Mouse (Mus musculus): ENCODE measurements around the gene Chst3. TPM values are rescaled to one million over a fixed set of nuclear protein-coding genes. Genes with fewer than 3 reads are reported as not detected.
"Not testable (repeated sequence)": the region's sequence is repeated elsewhere in the genome, so short reads cannot be mapped to it uniquely, and the experiment has no call there.

Gene Chst3
- polyA plus RNA-seq, 1 experiment from 2014 or later = 2.1 TPM

DNA sequence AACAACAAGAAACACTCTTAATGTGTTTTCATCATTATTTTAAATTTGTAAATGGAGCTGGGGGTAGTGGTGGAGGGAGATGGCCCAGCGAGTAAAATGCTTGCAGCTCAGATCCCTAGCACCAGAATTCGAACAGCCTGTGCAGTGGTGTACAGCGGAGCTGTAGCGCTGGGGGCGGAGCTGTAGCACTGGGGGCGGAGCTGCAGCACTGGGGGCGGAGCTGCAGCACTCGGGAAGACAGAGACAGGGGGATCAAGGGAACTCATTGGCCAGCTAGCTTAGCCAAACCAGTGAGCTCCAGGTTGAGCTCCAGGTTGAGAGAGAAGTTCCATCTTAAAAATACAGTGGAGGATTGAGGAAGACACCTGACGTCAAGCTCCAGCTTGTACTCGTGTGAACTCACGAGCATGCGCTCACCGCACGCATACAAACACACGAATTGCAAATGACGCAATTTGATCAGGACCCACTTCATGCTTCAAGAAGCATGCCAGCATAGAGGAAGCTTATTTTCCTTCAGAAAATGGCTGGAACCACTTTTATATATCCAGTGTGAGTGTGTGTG, 38.3 kb upstream of the Chst3 start:
- no peak overlapping the region for H3K27ac ChIP-seq (ENCODE audit: low read length)
- no peak overlapping the region for H3K4me2 ChIP-seq (ENCODE audit: low read depth, low read length)
- 62% methylated on average over 16 of the region's 16 CpGs for WGBS
- H3K27me3 ChIP-seq (ENCODE audit: control insufficient read depth, insufficient read depth, low read length) = no peaks in the 10 kb centered on the region
- H3K4me1 ChIP-seq (ENCODE audit: control insufficient read depth, insufficient read depth, low read length) = peaks cover 10% of the 10 kb centered on the region
- no peak overlapping the region for H3K4me3 ChIP-seq (replicated peaks; ENCODE audit: low read length)
- no peak overlapping the region for H3K9ac ChIP-seq (ENCODE audit: low read length)
- H3K36me3 ChIP-seq (ENCODE audit: control insufficient read depth, insufficient read depth, low read length) = no peaks in the 10 kb centered on the region
- ATAC-seq (ENCODE audit: insufficient read depth, low FRiP score) = no peak
- no peaks in the 10 kb centered on the region for H3K9me3 ChIP-seq (replicated peaks; ENCODE audit: control insufficient read depth, low read length)

DNA sequence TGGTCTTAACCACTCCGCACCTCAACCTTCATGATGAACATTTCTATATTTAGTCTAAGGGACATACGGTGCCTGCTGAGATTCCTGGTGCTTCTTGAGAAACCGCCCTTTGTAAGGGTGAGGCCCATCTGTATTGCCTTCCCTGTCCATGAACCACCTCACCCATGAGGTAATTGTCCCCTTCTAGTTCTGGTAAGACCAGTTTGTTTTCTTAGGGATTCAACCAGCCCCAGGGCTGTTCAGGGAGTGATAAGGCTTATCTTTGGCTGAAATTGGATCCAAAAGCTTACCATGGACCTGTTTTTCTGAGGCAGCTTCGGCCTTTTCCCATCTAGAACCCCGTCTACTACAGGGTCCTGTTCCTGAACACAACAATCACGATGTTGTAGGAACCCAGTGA, 37.0 kb upstream of the Chst3 start:
- Histone ChIP-seq H3K4me1 (ENCODE audit: control insufficient read depth, insufficient read depth, low read length) (0 out of 2 replicates have a peak, but pooled peaks cover 7% of the 10 kb centered on the region), H3K27ac (ENCODE audit: low read length) (0 out of 2 replicates have a peak overlapping the region, but pooled peaks have one; percentile 22), H3K9ac (ENCODE audit: low read length) (no peak overlapping the region), H3K36me3 (ENCODE audit: control insufficient read depth, insufficient read depth, low read length) (no peaks in the 10 kb centered on the region), H3K27me3 (ENCODE audit: control insufficient read depth, insufficient read depth, low read length) (no peaks in the 10 kb centered on the region), H3K4me3 (replicated peaks; ENCODE audit: low read length) (no peak overlapping the region), H3K4me2 (ENCODE audit: low read depth, low read length) (no peak overlapping the region), H3K9me3 (replicated peaks; ENCODE audit: control insufficient read depth, low read length) (no peaks in the 10 kb centered on the region)
- 0 out of 2 replicates have a peak, but pooled peaks have one; percentile 17 for ATAC-seq (ENCODE audit: insufficient read depth, low FRiP score)
- 61% methylated on average over 6 of the region's 6 CpGs for WGBS

DNA sequence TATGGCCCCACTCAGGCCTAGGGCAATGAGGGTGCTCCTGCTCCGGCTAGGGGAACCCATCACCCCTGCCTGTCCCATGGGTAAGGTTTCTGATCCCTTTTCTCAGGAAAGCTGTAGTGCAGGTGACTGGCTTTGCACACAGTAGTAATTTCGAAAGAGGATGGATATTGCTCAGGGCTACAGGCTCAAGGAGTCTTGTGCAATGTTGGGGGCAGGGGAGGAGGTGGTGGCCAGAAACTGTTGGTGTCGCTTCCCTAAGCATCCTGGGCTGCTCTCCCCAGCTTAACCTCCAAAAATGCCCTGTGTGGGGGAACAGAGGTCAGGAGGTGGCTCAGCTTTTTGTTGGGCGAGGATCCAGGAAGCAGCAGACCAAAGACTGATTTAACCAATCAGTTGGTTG, 33.5 kb upstream of the Chst3 start:
- no peak for ATAC-seq (ENCODE audit: insufficient read depth, low FRiP score)
- no peak overlapping the region for H3K27ac ChIP-seq (ENCODE audit: low read length)

DNA sequence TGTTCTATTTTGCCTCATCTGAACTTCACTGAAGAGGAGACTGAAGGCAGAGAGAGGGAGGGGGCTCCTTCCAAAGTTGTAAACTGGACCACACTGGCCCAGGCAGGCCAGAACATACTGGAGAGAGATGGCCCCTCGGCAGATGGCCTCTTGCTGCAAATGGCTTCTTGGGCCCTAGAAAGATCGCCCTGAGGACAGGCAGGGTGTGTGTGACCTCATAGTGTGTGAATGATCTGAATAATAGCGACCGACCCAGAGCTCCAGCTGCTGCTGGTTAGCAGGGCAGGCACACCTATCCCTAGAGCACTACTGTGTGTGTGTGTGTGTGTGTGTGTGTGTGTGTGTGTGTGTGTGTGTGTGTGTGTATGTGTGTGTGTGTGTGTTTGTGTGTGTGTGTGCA, 33.1 kb upstream of the Chst3 start:
- Histone ChIP-seq H3K4me3 (replicated peaks; ENCODE audit: low read length) (no peak overlapping the region), H3K9ac (ENCODE audit: low read length) (no peak overlapping the region), H3K4me1 (ENCODE audit: control insufficient read depth, insufficient read depth, low read length) (0 out of 2 replicates have a peak, but pooled peaks cover 7% of the 10 kb centered on the region), H3K36me3 (ENCODE audit: control insufficient read depth, insufficient read depth, low read length) (no peaks in the 10 kb centered on the region), H3K4me2 (ENCODE audit: low read depth, low read length) (no peak overlapping the region), H3K27me3 (ENCODE audit: control insufficient read depth, insufficient read depth, low read length) (no peaks in the 10 kb centered on the region), H3K27ac (ENCODE audit: low read length) (no peak overlapping the region), H3K9me3 (replicated peaks; ENCODE audit: control insufficient read depth, low read length) (no peaks in the 10 kb centered on the region)
- 74% methylated on average over 4 of the region's 4 CpGs for WGBS
- no peak for ATAC-seq (ENCODE audit: insufficient read depth, low FRiP score)

More for the DNA sequence above, 33.5 kb upstream of the Chst3 start:
- 0 out of 2 replicates have a peak, but pooled peaks cover 7% of the 10 kb centered on the region for H3K4me1 ChIP-seq (ENCODE audit: control insufficient read depth, insufficient read depth, low read length)
- H3K4me3 ChIP-seq (replicated peaks; ENCODE audit: low read length) = no peak overlapping the region
- no peak overlapping the region for H3K9ac ChIP-seq (ENCODE audit: low read length)
- H3K36me3 ChIP-seq (ENCODE audit: control insufficient read depth, insufficient read depth, low read length) = no peaks in the 10 kb centered on the region
- no peak overlapping the region for H3K4me2 ChIP-seq (ENCODE audit: low read depth, low read length)
- no peaks in the 10 kb centered on the region for H3K9me3 ChIP-seq (replicated peaks; ENCODE audit: control insufficient read depth, low read length)
- no peaks in the 10 kb centered on the region for H3K27me3 ChIP-seq (ENCODE audit: control insufficient read depth, insufficient read depth, low read length)
- 74% methylated on average over 4 of the region's 4 CpGs for WGBS

DNA sequence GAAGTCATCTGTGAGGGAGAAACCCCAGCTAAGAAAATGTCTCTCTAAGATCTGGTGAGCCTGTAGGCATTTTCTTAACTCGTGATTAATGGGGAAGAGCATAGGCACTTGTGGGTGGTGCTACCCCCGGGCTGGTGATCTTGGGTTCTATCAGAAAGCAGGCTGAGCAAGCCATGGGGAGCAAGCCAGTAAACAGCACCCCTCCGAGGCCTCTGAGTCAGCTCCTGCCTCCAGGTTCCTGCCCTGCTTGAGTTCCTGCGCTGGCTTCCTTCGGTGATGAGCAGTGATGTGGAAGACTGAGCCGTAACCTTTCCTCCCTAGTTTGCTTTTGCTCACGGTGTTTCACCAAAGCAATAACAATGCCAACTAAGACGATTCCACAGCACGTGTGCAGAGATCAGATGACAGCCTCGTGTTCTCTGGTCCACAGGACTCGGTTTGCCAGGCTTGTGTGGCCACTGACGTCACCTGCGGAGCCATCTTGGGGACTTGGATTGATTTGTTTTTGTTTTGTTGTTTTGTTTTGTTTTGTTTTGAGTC, 31.4 kb upstream of the Chst3 start:
- no peak overlapping the region for H3K27ac ChIP-seq (ENCODE audit: low read length)
- WGBS = 87% methylated on average over 13 of the region's 13 CpGs
- no peak for ATAC-seq (ENCODE audit: insufficient read depth, low FRiP score)
- H3K9me3 ChIP-seq (replicated peaks; ENCODE audit: control insufficient read depth, low read length) = no peaks in the 10 kb centered on the region
- no peaks in the 10 kb centered on the region for H3K36me3 ChIP-seq (ENCODE audit: control insufficient read depth, insufficient read depth, low read length)
- no peak overlapping the region for H3K9ac ChIP-seq (ENCODE audit: low read length)
- H3K27me3 ChIP-seq (ENCODE audit: control insufficient read depth, insufficient read depth, low read length) = no peaks in the 10 kb centered on the region
- no peak overlapping the region for H3K4me3 ChIP-seq (replicated peaks; ENCODE audit: low read length)
- no peak overlapping the region for H3K4me2 ChIP-seq (ENCODE audit: low read depth, low read length)
- 0 out of 2 replicates have a peak, but pooled peaks cover 7% of the 10 kb centered on the region for H3K4me1 ChIP-seq (ENCODE audit: control insufficient read depth, insufficient read depth, low read length)

DNA sequence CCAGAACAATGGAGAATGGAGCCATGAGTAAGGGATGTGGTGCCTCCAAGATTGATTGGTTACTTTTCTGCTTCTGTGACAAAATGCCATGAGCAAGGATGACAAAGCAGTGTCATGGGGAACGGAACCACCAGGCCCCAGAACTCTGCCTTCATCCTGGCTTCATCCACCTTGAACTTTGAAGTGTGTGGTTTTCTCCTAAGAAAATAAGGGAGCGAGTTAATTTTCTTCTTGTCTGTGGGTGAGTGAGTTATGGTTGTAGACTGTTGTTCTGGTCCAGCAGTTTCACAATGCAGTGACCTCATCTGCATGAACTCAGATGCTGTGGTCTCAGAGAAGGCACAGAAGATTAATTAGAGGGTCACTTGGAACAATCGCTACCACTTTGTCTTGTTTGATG, 29.3 kb upstream of the Chst3 start:
- WGBS = 62% methylated on average over 3 of the region's 3 CpGs
- H3K27ac ChIP-seq (ENCODE audit: low read length); H3K4me2 ChIP-seq (ENCODE audit: low read depth, low read length); ATAC-seq (ENCODE audit: insufficient read depth, low FRiP score); H3K4me3 ChIP-seq (replicated peaks; ENCODE audit: low read length); H3K27me3 ChIP-seq (ENCODE audit: control insufficient read depth, insufficient read depth, low read length); H3K9ac ChIP-seq (ENCODE audit: low read length); H3K36me3 ChIP-seq (ENCODE audit: control insufficient read depth, insufficient read depth, low read length); H3K9me3 ChIP-seq (replicated peaks; ENCODE audit: control insufficient read depth, low read length); H3K4me1 ChIP-seq (ENCODE audit: control insufficient read depth, insufficient read depth, low read length): not testable (repeated sequence)

DNA sequence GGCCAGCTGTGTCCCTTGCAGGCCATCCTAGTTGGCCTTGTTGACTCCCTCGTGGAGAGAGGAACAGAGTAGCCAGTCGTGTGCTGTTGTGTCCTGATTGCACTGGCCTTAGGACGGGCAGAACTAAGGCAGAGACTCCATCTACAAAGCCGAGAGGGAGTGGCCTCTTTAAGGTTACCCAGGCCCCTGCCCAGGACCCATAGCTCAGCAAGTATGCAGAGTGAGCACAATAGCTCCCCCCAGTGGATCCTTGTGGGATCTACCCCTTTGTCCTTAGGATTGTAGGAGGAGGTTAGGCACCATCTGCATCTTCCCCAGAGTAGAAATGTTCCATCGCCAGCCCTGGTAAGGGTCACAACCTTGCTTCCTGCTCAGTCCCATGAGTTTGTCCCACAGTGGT, 27.5 kb upstream of the Chst3 start:
- no peaks in the 10 kb centered on the region for H3K27me3 ChIP-seq (ENCODE audit: control insufficient read depth, insufficient read depth, low read length)
- no peak overlapping the region for H3K27ac ChIP-seq (ENCODE audit: low read length)
- no peak overlapping the region for H3K9ac ChIP-seq (ENCODE audit: low read length)
- no peak overlapping the region for H3K4me2 ChIP-seq (ENCODE audit: low read depth, low read length)
- H3K4me3 ChIP-seq (replicated peaks; ENCODE audit: low read length) = no peak overlapping the region
- H3K4me1 ChIP-seq (ENCODE audit: control insufficient read depth, insufficient read depth, low read length) = no peaks in the 10 kb centered on the region
- H3K9me3 ChIP-seq (replicated peaks; ENCODE audit: control insufficient read depth, low read length) = peaks cover 8% of the 10 kb centered on the region; the same call in 1 of the 2 replicates
- H3K36me3 ChIP-seq (ENCODE audit: control insufficient read depth, insufficient read depth, low read length) = no peaks in the 10 kb centered on the region
- 46% methylated on average over 5 of the region's 5 CpGs for WGBS
- ATAC-seq (ENCODE audit: insufficient read depth, low FRiP score) = 0 out of 2 replicates have a peak, but pooled peaks have one; percentile 12

DNA sequence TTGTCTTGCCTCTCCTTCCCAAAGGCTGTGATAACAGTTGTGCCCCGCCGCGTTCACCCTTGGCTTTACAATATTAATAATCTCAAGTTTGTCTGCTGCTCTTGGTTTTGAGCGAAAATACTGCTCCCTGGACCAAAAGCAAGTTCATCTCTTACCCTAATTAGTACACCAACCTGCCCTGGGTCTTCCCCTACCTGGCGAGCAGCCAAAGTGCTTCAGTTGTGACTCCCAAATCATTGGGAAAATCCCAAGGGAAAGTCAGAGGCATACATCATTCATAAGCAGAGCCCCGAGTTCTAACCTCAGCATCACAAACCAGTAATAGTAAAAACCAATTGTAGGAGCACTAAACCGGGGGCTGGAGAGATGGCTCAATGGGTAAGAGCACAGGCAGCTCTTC, 26.6 kb upstream of the Chst3 start:
- H3K27ac ChIP-seq (ENCODE audit: low read length) = no peak overlapping the region
- no peak for ATAC-seq (ENCODE audit: insufficient read depth, low FRiP score)
- H3K4me2 ChIP-seq (ENCODE audit: low read depth, low read length) = no peak overlapping the region
- no peaks in the 10 kb centered on the region for H3K27me3 ChIP-seq (ENCODE audit: control insufficient read depth, insufficient read depth, low read length)
- WGBS = 79% methylated on average over 7 of the region's 7 CpGs
- H3K9ac ChIP-seq (ENCODE audit: low read length) = no peak overlapping the region
- no peaks in the 10 kb centered on the region for H3K4me1 ChIP-seq (ENCODE audit: control insufficient read depth, insufficient read depth, low read length)
- no peak overlapping the region for H3K4me3 ChIP-seq (replicated peaks; ENCODE audit: low read length)
- peaks cover 8% of the 10 kb centered on the region; the same call in 1 of the 2 replicates for H3K9me3 ChIP-seq (replicated peaks; ENCODE audit: control insufficient read depth, low read length)
- H3K36me3 ChIP-seq (ENCODE audit: control insufficient read depth, insufficient read depth, low read length) = no peaks in the 10 kb centered on the region

DNA sequence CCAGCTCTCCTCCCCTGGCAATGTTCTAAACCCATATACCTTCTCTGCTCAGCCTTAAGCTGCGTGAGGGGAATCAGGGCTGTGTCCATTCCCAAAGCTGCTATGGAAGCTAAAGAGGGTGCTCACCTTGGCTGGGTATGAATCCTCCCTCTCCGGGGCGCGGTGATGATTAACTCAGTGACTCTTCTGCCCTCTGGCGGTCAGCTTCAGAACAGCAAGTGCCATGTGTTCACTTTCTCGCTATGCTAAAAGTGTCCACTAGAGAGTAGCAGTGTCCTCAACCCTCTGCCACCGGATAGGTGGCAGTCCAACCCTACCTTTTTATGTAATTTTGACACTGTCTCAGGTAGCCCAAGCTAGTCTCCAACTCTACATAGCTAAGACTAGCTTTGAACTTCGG, 26.0 kb upstream of the Chst3 start:
- ATAC-seq (ENCODE audit: insufficient read depth, low FRiP score) = peak; percentile 75; the same call in 1 of the 2 replicates
- Histone ChIP-seq H3K9ac (ENCODE audit: low read length) (peak overlapping the region; percentile 43; the same call in 1 of the 2 replicates), H3K27ac (ENCODE audit: low read length) (no peak overlapping the region), H3K4me1 (ENCODE audit: control insufficient read depth, insufficient read depth, low read length) (no peaks in the 10 kb centered on the region), H3K4me3 (replicated peaks; ENCODE audit: low read length) (no peak overlapping the region), H3K27me3 (ENCODE audit: control insufficient read depth, insufficient read depth, low read length) (no peaks in the 10 kb centered on the region), H3K9me3 (replicated peaks; ENCODE audit: control insufficient read depth, low read length) (peaks cover 8% of the 10 kb centered on the region; the same call in 1 of the 2 replicates), H3K36me3 (ENCODE audit: control insufficient read depth, insufficient read depth, low read length) (no peaks in the 10 kb centered on the region), H3K4me2 (ENCODE audit: low read depth, low read length) (no peak overlapping the region)
- WGBS = 4% methylated on average over 8 of the region's 8 CpGs

Measured in stomach, embryonic 16.5 days (tissue).